22 mouse cellular contexts compared by ENCODE assay signal in the genomic region with DNA sequence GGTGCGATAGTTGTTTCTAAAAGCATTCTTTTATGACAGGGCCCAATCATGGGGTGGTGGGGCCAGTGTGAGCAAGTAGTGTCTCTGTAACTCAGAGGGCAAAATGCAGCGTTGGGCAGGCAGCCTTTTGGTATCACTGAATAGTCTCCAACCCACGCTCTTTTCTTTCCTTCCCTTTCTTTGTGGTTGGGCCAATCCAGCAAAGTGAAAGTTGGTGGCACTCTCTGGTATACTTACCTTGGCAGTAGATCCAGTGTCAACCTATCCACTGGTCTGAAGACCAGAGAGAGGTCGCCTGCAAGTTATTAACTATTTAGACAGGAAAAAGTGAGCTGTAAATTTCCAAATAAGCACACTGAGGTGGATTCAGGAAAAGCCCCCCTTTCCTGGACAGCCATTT.
DNase-seq lines count a peak whose midpoint lies in the region; ATAC-seq and TF ChIP-seq lines count a peak whose summit lies in the region.
"Had no signal": no experiment of that assay in that cellular context is flagged by ENCODE, and none has a peak within 500 bp of the region (broad histone marks: within the 10 kb centered on the region; RNA-seq: fewer than 3 reads in every experiment).

No protein-coding gene starts in this region.

- H3K36me3 ChIP-seq in liver, postnatal 0 days (replicated peaks; ENCODE audit: insufficient read depth, low read length): no peaks in the 10 kb centered on the region
- H3K36me3 ChIP-seq: G1E had no signal

- no peak overlapping the region for H3K4me3 ChIP-seq in liver, postnatal 0 days (ENCODE audit: low read depth, low read length)

- WGBS in liver, postnatal 0 days (ENCODE audit: insufficient replicate concordance): 56% methylated on average over 4 of the region's 4 CpGs

- H3K9ac ChIP-seq in liver, postnatal 0 days (replicated peaks): no peak overlapping the region

- no peak overlapping the region for H3K4me2 ChIP-seq in liver, postnatal 0 days (ENCODE audit: low read depth, low read length)

- H3K4me1 ChIP-seq in liver, postnatal 0 days (ENCODE audit: insufficient read depth): no peaks in the 10 kb centered on the region; the same call in 1 of the 2 replicates

- no peak for TF ChIP-seq CTCF in liver, postnatal 0 days (IDR thresholded peaks at IDR 0.05; ENCODE audit: low read depth)

- no peaks in the 10 kb centered on the region for H3K9me3 ChIP-seq in liver, postnatal 0 days (ENCODE audit: low read length)

- TF ChIP-seq EP300 in liver, postnatal 0 days (IDR thresholded peaks at IDR 0.05; ENCODE audit: low read depth): no peak

- H3K27me3 ChIP-seq in liver, postnatal 0 days (ENCODE audit: insufficient read depth, low read length): no peaks in the 10 kb centered on the region
- H3K27me3 ChIP-seq: CH12.LX, Patski had no signal

- H3K27ac ChIP-seq in liver, postnatal 0 days (ENCODE audit: low read depth): no peak overlapping the region

- ATAC-seq in common myeloid progenitor, adult 5-6 weeks (replicated peaks; ENCODE audit: low read depth, poor library complexity, severe bottlenecking): peak; percentile 55
- ATAC-seq in hematopoietic stem cell, adult 5-6 weeks (replicated peaks in 1 of 2; ENCODE audit: insufficient read depth in 1 of 2, low FRiP score in 2 of 2, low TSS enrichment in 1 of 2, low read depth in 1 of 2, poor library complexity in 2 of 2, severe bottlenecking in 2 of 2): peak; percentile 90 to 91
- ATAC-seq in liver, postnatal 0 days: no peak
- ATAC-seq: activated CD4-positive, CD25-positive, alpha-beta regulatory T cell, adult 4 months; CD4-positive, CD25-positive, alpha-beta regulatory T cell, adult 4 months; Patski had no signal

- DNase-seq in 416B (ENCODE audit: low read depth): peak; percentile 17
- no peak for DNase-seq in liver, postnatal 0 days
- DNase-seq in heart, adult 9 months (ENCODE audit: low spot score in 2 of 2): no peak
- no peak for DNase-seq in right cerebral cortex, adult 18-20 months
- DNase-seq: adrenal gland, adult 2 months; adrenal gland, adult 8-10 months; adrenal gland, postnatal 10 days; adrenal gland, postnatal 14 days; adrenal gland, postnatal 25 days; adrenal gland, postnatal 36 days; B cell, adult 2 months; cerebellum, adult 11 months; cerebellum, adult 11-12 months; cerebellum, adult 18-20 months; cerebellum, adult 2 months had no signal
